Mouse (Mus musculus): ENCODE measurements at regions not wholly inside any gene's neighbourhood (a gene's known extent, or its start where the extent isn't known, plus 50 kb on each side); places are given as distances from the start of the nearest gene placed in this dataset.

GRCm38 (mm10) chr16:77461459-77461858 lies 140.4 kb downstream of the Gm11146 start:
- ATAC-seq (replicated peaks; ENCODE audit: poor library complexity): no peak

GRCm38 (mm10) chr16:77459651-77460050 lies 142.2 kb downstream of the Gm11146 start:
- ATAC-seq (replicated peaks; ENCODE audit: poor library complexity): no peak

GRCm38 (mm10) chr16:77444647-77445046 lies 157.2 kb downstream of the Gm11146 start:
- ATAC-seq (replicated peaks; ENCODE audit: poor library complexity): no peak

- peak; percentile 94 for ATAC-seq (replicated peaks; ENCODE audit: poor library complexity)
Measured at GRCm38 (mm10) chr16:77444006-77444405, 157.9 kb downstream of the Gm11146 start.

GRCm38 (mm10) chr16:77443318-77443717 lies 158.6 kb downstream of the Gm11146 start:
- ATAC-seq (replicated peaks; ENCODE audit: poor library complexity): peak; percentile 71

GRCm38 (mm10) chr16:77442866-77443265 lies 159.0 kb downstream of the Gm11146 start:
- no peak for ATAC-seq (replicated peaks; ENCODE audit: poor library complexity)

- ATAC-seq (replicated peaks; ENCODE audit: poor library complexity): no peak
Measured at GRCm38 (mm10) chr16:77431345-77431744, 170.5 kb downstream of the Gm11146 start.

GRCm38 (mm10) chr16:77422385-77423363 lies 179.2 kb downstream of the Gm11146 start:
- no peak for ATAC-seq (replicated peaks; ENCODE audit: poor library complexity)

- no peak for ATAC-seq (replicated peaks; ENCODE audit: poor library complexity)
Measured at GRCm38 (mm10) chr16:77421591-77422024, 180.3 kb downstream of the Gm11146 start.

- no peak for ATAC-seq (replicated peaks; ENCODE audit: poor library complexity)
Measured at GRCm38 (mm10) chr16:77421001-77421400, 180.9 kb downstream of the Gm11146 start.

- ATAC-seq (replicated peaks; ENCODE audit: poor library complexity): no peak
Measured at GRCm38 (mm10) chr16:77420136-77420860, 181.6 kb downstream of the Gm11146 start.

GRCm38 (mm10) chr16:77419116-77419735 lies 182.7 kb downstream of the Gm11146 start:
- no peak for ATAC-seq (replicated peaks; ENCODE audit: poor library complexity)

GRCm38 (mm10) chr16:77418486-77418885 lies 183.4 kb downstream of the Gm11146 start:
- no peak for ATAC-seq (replicated peaks; ENCODE audit: poor library complexity)

- peak; percentile 48; the same call in 1 of the 2 replicates for ATAC-seq (replicated peaks; ENCODE audit: poor library complexity)
Measured at GRCm38 (mm10) chr16:77417791-77418190, 184.1 kb downstream of the Gm11146 start.

- no peak for ATAC-seq (replicated peaks; ENCODE audit: poor library complexity)
Measured at GRCm38 (mm10) chr16:77414562-77414961, 187.3 kb downstream of the Gm11146 start.

GRCm38 (mm10) chr16:77409168-77409567 lies 192.7 kb downstream of the Gm11146 start:
- ATAC-seq (replicated peaks; ENCODE audit: poor library complexity): peak; percentile 82

- ATAC-seq (replicated peaks; ENCODE audit: poor library complexity): no peak
Measured at GRCm38 (mm10) chr16:77406999-77407398, 194.9 kb downstream of the Gm11146 start.

GRCm38 (mm10) chr16:77405859-77406258 lies 196.0 kb downstream of the Gm11146 start:
- no peak for ATAC-seq (replicated peaks; ENCODE audit: poor library complexity)

- ATAC-seq (replicated peaks; ENCODE audit: poor library complexity): no peak
Measured at GRCm38 (mm10) chr16:77405181-77405818, 196.6 kb downstream of the Gm11146 start.

- ATAC-seq (replicated peaks; ENCODE audit: poor library complexity): no peak
Measured at GRCm38 (mm10) chr16:77402711-77403280, 199.1 kb downstream of the Gm11146 start.

Data from megakaryocyte progenitor cell, adult 5-6 weeks (primary cell).